Mouse (Mus musculus) ovary, postnatal 10 days (tissue): Measurements from ENCODE around the gene Ifrd2.
A peak's percentile ranks its signal among the peaks of the same experiment; 100 is the strongest.

ENCODE experiments used
- DNase-seq: peaks from one replicate; pipeline ENCODE4 v3.0.0; 2022; ENCODE audit warnings: low spot score

Gene Ifrd2

DNA sequence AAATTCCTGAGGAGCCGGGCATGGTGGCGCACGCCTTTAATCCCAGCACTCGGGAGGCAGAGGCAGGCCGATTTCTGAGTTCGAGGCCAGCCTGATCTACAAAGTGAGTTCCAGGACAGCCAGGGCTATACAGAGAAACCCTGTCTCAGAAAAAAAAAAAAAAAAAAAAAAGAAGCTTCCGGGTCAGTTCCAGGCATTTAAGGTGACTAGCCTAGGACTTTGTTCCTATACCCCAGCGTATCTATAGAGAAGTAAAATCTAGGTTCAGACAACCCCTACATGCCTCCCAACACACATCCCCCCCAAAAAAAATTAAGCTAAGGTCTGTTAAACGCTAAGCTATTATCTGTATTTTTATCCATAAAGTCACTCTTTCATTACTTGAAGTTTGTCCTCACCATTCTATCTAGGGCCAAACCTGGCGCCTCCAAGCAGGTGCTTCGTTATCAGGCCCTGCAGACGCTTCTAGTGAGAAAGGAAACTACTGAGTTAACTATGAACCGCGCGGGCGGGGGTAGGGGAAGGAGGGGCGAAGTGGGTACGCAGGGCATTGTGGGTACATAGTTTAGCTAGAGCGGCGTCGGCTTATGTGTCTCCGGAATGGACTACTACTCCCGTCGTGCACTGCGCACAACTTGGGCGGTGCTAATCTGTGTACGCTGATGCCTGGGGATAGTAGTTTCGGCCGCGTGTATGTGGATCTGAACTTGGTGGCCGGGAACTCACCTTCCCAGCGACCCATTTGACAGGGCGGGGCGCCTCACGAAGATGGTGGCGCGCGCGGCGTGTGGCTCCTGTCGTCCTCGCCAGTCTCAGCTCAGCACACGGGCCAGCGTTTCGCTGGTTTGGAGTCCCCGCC is at the start of gene Ifrd2:
Gene Ifrd2 (plus strand): TSS at position 669 of the 859 bp plus-strand sequence.
- peak; percentile 74 for DNase-seq

DNA sequence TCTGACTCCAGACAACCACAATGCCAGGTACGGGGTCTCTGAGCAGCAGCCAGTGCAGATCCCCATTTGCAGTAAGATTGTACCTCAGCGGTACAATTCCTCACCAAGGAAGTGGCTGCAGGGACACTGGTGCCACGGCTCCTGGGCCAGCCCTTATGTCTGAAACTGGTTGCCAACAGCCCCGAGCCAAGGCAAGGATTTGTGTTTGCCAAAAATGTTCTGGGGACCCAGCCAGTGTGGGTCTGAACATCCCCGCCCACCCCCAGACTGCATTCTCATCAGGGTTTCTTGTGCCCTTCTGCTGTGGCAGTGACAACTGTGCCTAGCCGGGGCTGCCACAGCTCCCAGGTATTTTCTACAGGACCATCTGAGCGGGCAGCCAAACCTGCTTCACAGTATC is 49.2 kb upstream of the Ifrd2 start:
- DNase-seq = no peak

DNA sequence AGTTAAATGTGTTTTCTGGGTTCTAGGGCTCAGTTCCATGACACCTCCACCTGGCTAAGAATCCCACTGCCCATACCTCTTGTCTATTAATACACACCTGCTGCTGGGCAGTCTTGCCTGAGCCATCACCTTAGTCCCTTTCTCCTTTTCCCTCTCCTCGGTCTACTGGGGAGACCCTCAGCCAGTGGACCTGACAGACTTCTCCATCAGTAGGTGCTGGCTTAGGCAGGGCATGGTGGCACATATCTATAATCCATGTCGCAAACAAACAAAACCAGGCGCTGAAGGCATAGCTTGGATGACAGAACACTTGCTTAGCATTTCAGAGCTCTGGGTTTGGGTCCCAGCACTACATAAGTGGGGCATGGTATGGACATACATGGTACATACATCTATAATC is 48.7 kb upstream of the Ifrd2 start:
- DNase-seq = no peak

DNA sequence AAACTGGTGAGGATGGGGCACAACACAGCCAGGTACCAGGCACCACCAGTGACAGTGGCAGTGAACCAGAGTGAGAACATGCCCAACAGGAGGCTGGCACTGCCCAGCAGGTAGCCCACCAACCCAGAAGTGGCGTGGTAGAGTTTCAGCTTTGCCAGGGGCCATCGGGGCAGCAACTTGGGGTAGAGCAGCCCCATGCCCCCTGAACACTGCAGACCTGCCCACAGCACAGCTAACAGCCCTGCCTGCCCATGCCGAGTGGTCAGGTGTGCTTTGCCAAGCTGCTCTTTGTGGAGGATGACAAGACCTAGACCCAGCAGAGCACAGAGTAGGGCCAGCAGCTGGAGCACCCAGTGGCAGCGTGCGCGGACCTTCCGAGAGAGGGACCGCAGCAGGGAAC is 47.5 kb upstream of the Ifrd2 start:
- DNase-seq = no peak

DNA sequence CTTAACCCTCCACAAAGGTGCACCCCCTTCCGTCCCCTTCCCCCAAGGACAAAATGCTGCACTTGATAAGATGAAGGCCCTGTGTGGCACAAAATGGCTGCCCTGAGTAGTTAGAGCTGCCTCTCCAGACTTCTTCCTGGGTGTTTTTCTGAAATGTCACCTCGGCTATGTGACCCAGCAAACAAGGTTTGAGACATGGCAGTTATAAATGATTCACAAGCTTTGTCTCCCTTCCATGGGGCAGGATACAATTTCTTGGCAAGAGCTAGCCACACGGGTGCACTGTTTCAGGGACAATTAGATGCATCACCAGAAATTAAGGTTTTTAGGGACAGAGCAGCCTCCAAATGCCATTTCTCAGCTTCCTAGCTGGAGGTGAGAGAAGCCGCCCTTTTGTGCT is 47.0 kb upstream of the Ifrd2 start:
- DNase-seq = no peak

DNA sequence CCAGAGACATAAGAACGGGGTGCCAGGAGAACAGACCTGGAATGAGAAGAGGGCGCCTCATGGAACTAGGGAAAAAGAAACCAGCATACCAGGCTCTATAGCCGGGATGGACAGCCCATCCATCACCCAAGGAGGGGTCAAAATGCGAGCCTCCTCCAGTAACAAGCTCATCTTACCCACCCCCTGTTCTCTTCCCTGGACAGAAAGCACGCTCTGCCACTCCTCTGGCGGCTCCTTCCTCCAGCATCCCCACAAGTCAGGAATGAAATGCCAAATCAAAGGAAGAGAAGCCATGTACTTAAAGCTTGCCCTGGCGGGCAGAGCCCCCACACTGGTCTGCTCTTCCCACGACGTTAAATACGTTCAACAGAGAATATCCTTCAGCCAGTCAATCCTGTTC is 46.4 kb upstream of the Ifrd2 start:
- no peak for DNase-seq

DNA sequence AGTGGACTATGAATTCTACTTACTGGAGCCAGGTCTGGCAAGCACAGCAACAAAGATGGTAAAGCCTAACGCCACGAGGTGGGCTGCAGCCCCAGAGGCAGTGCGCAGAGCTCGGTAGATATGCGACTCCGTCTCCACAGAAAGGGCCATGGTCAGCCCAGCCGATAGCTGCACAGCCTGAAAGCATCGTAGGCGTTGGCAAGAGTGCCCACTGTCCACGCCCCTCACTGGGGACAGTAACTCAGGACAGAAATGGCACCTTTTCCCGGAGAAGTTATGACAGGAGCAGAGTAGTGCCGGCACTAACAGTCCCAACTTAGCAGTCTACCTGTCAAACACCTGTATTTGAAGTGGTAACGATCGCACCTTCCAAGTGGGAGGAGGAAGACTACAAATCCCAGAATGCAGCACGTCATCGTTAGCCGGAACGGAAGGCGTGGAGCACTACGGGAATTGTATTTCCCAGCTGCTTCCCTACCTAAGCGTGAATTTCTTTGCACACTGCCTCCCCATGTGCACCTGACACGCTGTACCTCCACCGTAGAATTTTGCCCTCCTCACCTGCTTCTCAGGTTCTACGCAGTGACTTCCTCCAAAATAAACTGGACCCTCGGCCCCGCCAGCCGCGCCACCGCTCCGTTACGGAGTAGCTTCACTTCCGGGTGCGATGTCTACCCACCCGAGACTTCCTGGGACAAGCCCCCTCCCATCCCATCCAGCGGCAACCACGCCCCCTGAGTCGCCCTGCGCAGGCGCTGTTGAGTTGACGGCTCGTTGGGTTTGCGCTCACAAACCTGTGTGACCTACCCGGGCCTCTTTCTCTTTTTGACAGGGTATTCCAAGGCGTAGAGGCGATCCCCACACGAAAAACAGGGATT is 45.7 kb upstream of the Ifrd2 start, which contains the start of the genes Cyb561d2 and Nprl2:
Gene Cyb561d2 (minus strand): TSS at position 720 of the 878 bp plus-strand sequence.
Gene Nprl2 (plus strand): TSS at position 753 of the 878 bp plus-strand sequence.
- DNase-seq = peak; percentile 86

DNA sequence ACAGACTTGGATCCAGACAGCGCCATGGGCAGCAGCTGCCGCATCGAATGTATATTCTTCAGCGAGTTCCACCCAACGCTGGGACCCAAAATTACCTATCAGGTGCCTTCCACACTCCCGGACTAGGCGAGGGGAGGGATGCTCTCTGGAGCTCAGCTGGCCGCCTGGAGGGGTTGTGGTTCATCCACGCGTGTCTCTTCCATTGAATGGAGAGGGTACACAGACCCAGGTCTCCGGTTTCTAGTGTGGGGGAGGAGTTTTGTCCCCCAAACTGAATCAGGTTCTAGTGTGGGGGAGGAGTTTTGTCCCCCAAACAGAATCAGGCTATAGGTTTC is 45.1 kb upstream of the Ifrd2 start:
- no peak for DNase-seq

DNA sequence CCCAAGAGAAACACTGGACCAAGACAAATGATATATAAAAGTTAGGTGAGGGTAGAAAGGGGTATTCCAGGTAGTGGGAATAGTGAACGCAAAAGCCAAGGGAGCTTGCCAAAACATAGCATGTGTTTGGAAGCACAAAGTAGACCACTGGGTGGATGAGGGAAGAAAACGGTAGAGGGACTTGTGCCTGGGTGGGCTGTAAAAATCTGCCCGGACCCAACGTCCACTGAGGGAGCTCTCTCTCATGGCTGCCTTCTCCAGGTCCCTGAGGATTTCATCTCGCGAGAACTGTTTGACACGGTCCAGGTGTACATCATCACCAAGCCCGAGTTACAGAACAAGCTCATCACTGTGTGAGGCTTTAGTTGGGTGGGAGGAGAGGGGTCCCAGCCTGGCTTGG is 44.7 kb upstream of the Ifrd2 start:
- DNase-seq = no peak

DNA sequence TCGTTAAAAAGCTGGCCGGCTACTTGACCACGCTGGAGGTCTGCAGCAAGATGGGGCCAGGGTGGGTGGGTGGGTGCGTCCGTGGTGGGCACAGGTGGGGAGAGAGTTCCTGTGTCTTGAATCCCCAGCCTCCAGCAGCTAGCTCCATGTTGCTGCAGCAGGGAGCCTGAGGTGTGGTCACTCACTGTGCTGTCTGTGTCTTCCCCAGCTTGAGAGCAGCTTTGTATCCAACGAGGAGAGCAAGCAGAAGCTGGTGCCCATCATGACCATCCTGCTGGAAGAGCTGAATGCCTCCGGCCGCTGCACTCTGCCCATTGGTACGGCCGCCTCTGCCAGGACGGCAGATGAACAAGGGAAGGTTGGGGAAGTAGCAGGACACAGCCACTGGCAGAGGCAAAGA is 44.1 kb upstream of the Ifrd2 start:
- no peak for DNase-seq

DNA sequence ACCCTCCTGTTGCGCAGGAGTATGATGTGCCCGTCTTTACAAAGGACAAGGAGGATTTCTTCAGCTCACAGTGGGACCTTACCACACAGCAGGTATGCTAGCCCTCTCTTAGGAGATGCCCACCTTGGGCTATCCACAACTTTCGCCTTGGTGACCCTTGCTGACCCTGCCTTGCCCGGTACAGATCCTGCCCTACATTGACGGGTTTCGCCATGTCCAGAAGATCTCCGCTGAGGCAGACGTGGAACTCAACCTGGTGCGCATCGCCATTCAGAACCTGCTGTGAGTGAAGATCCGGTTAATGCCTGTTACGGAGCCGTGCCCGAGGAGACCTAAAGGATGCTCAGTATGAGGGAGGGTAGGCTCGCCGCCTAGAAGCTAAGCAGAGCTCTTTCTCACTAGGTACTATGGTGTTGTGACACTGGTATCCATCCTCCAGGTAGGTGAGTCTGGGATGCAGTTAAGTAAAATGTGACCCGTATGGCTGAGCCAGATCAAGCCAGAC is 43.2 kb upstream of the Ifrd2 start:
- no peak for DNase-seq

DNA sequence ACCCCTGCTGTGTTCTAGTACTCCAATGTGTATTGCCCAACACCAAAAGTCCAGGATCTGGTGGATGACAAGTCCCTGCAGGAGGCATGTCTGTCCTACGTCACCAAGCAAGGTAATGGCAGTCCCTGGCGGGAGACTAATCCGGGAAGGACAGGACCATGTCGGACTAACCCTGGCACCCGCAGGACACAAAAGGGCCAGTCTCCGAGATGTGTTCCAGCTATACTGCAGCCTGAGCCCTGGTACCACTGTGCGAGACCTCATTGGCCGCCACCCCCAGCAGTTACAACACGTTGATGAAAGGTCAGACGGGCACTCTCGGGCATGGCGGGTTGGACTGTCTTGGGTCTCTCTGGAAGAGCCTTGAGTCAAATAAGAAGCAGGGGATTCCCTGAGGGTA is 42.7 kb upstream of the Ifrd2 start:
- no peak for DNase-seq

DNA sequence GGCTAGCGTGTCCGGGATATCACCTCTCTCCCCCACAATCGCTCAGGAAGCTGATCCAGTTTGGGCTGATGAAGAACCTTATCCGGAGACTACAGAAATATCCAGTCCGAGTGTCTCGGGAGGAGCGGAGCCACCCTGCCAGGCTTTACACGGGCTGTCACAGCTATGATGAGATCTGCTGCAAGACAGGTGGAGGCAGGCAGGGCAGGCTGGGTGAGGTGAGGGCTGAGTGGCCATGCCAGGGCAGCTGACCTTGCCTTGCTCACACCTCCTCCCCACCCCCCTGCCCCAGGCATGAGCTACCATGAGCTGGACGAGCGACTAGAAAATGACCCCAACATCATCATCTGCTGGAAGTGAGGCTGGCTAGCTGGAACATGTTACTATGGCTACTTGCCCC is 42.2 kb upstream of the Ifrd2 start:
- no peak for DNase-seq

DNA sequence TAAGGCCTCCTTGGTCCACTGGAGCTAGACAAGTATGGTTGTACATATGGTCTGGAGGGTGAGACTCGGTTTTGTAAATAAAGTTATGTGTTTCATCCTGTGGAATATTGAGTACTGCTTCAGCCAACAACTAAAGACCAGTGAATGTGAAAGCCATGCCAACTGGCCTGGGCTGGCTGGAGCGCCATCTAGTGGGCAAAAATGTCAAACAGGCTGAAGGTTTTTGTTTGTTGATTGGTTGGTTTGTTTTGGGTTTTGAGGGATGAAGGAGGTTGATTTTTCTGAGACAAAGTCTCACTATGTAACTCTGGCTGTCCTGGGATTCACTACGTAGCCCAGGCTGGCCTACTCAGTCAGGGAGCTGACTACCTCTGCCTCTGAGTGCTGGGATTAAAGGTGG is 41.8 kb upstream of the Ifrd2 start:
- no peak for DNase-seq

DNA sequence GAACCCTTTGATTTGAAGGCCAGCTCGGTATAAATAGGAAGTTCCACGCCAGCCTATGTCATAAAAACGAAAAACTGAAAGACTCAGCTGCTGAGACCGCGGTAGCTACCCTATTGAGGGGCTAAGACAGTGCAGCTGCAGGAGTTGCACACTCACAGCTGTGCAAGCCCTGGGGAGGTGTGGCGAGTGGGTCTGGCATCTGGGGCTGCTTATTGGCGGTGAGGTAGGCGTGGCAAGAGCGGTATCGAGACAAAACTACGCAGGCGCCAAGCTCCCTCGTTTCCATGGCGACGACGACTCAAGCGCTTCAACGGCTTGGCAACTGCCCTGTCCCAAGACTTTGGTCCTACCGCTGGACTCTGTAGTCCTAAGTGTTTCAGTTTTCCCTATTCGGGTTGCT is 40.4 kb upstream of the Ifrd2 start, which contains the start of gene Zmynd10:
Gene Zmynd10 (plus strand): TSS at position 273 of the 400 bp plus-strand sequence.
- DNase-seq = no peak

DNA sequence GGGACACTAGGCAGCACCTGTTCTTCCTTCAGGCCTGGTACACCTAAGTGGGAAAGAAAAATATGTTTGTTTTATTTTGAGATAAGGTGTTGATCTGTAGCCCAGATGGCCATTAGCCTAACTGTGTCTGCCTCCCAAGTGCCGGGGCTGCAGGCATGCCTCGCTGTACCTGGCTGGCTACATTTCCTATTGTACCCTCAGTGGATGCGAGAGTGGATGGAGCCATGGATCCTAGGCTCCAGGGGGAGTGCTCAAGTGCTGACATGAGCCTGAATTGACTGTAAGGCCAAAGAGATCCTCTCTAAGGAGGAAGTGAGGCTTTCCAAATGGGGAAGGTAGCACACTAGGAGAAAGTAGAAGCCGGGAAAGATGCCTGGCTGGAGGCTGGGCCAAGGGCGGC is 39.5 kb upstream of the Ifrd2 start:
- DNase-seq = no peak

DNA sequence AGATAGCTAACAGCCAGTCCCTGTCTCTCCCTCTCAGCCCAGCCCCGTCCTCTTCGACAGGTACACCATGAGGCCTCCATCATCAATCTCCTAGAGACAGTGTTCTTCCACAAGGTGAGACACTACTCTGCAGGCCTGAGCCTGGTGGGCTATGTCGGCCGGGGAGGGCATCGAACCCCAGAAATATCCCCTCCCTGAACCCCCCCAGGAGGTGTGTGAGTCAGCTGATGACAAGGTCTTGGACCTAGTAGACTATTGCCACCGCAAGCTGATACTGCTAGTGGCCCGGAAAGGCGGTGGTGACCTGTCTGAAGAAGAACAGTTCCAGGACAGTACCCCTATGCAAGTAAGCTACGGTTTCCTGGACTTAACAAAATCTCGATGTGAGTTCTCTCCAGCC is 38.6 kb upstream of the Ifrd2 start:
- DNase-seq = no peak

DNA sequence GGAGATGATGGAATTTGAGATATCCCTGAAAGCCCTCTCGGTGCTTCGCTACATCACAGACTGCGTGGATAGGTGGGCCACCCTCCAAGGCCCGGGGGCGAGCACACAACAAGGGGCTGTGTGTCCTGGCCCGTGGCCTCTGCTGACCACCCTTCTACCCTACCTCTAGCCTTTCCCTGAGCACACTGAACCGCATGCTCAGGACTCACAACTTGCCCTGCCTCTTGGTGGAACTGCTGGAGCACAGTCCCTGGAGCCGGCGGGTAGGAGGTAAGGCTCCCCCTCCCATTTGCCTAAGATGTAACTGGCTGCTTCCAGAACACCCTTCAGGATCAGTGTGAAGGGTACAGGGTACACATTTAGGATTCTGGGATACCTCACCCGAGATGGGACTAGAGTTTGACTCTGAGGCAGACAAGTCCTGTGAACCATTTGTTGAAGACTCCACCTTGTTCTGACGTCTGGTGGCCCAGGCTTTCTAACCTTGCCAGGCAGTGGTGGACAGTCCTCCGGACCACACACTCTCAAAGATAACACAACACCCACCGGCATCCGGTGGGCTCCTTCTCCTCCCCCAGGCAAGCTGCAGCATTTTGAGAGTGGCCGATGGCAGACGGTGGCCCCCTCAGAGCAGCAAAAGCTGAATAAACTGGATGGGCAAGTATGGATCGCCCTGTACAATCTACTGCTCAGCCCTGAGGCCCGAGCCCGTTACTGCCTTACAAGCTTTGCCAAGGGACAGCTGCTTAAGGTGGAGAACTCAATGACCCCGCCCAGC is 38.0 kb upstream of the Ifrd2 start:
- DNase-seq = no peak

DNA sequence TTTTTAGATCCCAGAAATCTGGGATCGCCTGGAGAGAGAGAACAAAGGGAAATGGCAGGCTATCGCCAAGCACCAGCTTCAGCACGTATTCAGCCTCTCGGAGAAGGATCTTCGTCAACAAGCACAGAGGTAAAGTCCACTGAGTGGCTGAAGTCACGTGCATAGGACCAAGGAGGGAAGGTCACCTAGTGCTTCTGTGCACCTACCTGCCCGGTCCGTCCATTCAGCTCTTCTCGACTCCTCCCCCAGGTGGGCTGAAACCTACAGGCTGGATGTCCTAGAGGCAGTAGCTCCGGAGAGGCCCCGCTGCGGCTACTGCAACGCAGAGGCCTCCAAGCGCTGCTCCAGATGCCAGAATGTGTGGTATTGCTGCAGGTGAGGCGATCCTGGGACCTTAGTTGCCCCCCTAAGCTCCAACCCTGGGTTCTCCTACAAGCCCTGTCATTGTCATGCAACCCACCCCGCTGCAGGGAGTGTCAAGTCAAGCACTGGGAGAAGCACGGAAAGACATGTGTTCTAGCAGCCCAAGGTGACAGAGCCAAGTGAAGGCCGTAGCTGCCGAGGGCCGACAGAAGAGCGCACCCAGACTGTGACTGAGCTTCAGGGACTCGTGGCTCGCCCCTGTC is 36.8 kb upstream of the Ifrd2 start:
- DNase-seq = no peak

DNA sequence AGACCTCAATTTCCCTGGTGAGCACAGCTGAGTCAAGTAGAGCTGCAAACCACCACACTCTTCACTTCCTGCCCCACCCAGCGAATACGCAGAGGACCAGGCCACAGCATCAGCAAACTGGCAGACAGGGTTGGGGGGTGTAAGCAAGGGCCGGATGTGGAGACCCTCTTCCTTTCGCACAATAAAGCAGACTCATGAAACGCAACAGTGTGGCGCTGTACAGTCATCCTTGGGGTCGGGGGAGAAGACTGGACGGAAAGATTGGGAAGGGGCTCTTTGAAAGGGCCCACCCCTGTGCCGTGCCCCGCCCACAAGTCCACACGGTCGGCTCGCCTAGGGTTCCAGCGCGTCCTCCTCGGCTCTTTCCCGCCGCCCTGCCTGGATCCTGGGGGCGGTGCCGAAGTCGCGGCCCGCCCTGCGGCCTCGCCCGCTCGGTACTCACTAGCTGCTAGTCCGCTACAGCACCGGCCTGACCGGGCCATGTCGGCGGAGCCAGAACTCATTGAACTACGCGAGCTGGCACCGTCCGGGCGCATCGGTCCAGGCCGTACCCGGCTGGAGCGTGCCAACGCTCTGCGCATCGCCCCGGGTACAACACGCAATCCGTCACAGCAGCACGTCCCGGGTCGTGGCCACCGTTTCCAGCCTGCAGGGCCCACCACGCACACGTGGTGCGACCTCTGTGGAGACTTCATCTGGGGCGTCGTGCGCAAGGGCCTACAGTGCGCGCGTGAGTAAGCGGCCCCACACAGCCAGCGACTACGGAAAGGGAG is 36.1 kb upstream of the Ifrd2 start, which contains the start of gene Rassf1:
Gene Rassf1 (plus strand): TSS at position 439 of the 773 bp plus-strand sequence.
- no peak for DNase-seq

DNA sequence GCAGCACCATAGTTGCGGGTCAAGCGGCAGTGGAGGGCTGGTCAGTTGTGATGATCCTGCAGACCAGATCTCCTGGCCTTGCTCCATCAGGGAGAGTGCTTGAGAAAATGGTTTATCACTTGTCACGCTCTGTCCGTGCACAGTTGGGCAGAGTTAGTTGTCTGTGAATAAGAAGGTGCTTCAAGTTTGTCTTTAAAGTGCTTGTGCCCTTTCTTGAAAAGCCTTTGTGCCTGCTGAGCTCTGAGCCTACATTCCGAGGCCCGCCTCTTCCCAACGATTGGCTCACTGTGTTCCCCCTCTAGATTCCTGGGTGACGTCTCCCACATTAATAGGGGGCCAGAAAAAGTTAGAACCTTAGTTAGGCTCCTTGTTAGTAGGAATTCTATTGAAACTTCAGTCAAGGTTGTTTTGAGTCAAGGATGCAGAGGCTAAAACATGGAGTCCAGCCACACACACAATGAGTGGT is 35.5 kb upstream of the Ifrd2 start:
- no peak for DNase-seq
